Comparison of ENCODE assay signal across 22 mouse cellular contexts in the genomic region with DNA sequence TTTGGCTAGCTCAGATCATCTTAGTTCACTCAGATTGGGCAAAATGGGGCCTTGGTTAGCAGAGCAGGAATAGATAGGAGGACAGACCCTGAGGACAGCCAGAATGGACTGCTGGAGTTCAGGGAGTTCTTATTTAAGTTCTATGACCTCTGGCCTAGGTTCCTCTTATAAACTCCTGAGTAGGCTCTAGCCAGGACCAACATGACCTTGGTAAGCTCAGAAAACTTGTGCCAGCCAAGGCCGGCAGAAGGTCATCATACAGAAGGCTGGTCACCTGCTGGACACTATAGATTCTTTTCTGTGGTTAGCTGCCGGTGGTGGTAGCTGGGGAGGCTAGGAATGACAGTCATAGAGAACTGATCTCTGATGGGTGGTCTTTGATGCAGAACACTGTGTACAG. TPM values are rescaled to one million over a fixed set of nuclear protein-coding genes. Genes with fewer than 3 reads are reported as not detected.
DNase-seq lines count a peak whose midpoint lies in the region; ATAC-seq lines count a peak whose summit lies in the region.
"Had no signal": no experiment of that assay in that cellular context is flagged by ENCODE, and none has a peak within 500 bp of the region (broad histone marks: within the 10 kb centered on the region; RNA-seq: fewer than 3 reads in every experiment).

No protein-coding gene starts in this region.

- H3K4me1 ChIP-seq in heart, embryonic 12.5 days (replicated peaks) = peaks cover 23% of the 10 kb centered on the region
- H3K4me1 ChIP-seq in heart, embryonic 16.5 days (ENCODE audit: control insufficient read depth, insufficient read depth, low read length) = peaks cover 21% of the 10 kb centered on the region
- peaks cover 7% of the 10 kb centered on the region for H3K4me1 ChIP-seq in heart, embryonic 11.5 days (ENCODE audit: control insufficient read depth, insufficient read depth, low read length)
- H3K4me1 ChIP-seq: embryonic facial prominence, embryonic 15.5 days; forebrain, embryonic 10.5 days; hindbrain, embryonic 13.5 days; kidney, embryonic 15.5 days had no signal

- no peaks in the 10 kb centered on the region for H3K36me3 ChIP-seq in heart, embryonic 12.5 days
- peaks cover 4% of the 10 kb centered on the region; the same call in 1 of the 2 replicates for H3K36me3 ChIP-seq in heart, embryonic 16.5 days (ENCODE audit: control insufficient read depth, insufficient read depth)
- H3K36me3 ChIP-seq in heart, embryonic 11.5 days (ENCODE audit: control insufficient read depth, insufficient read depth, low read length) = no peaks in the 10 kb centered on the region
- H3K36me3 ChIP-seq: embryonic facial prominence, embryonic 15.5 days; kidney, embryonic 15.5 days had no signal

- WGBS in heart, embryonic 12.5 days = 78% methylated on average over 2 of the region's 2 CpGs
- 75% methylated on average over 2 of the region's 2 CpGs for WGBS in heart, embryonic 16.5 days
- 85% methylated on average over 2 of the region's 2 CpGs for WGBS in heart, embryonic 11.5 days (ENCODE audit: insufficient replicate concordance)

- DNase-seq in adrenal gland, postnatal 14 days = peak; percentile 28
- no peak for DNase-seq in adrenal gland, adult 8-10 months
- no peak for DNase-seq in heart, adult 9 months (ENCODE audit: low spot score in 2 of 2)
- DNase-seq in heart, postnatal 10 days = peak; percentile 36 to 49
- DNase-seq in layer of hippocampus, adult 18-20 months (ENCODE audit: low spot score in 2 of 2) = no peak
- DNase-seq: cerebellum, adult 11 months; cerebellum, adult 8-10 months; embryo, embryonic 11 days had no signal

- H3K4me2 ChIP-seq in heart, embryonic 12.5 days = peak overlapping the region; percentile 15; the same call in 1 of the 2 replicates
- peak overlapping the region; percentile 55 for H3K4me2 ChIP-seq in heart, embryonic 16.5 days (ENCODE audit: low read depth, low read length)
- no peak overlapping the region for H3K4me2 ChIP-seq in heart, embryonic 11.5 days
- H3K4me2 ChIP-seq: embryonic facial prominence, embryonic 15.5 days; hindbrain, embryonic 13.5 days; kidney, embryonic 15.5 days had no signal

- H3K9ac ChIP-seq in heart, embryonic 12.5 days = no peak overlapping the region
- H3K9ac ChIP-seq in heart, embryonic 16.5 days (ENCODE audit: low read length) = peak overlapping the region; percentile 57
- H3K9ac ChIP-seq in heart, embryonic 11.5 days (ENCODE audit: low read depth, low read length) = no peak overlapping the region
- H3K9ac ChIP-seq: embryonic facial prominence, embryonic 15.5 days; hindbrain, embryonic 13.5 days; kidney, embryonic 15.5 days had no signal

- H3K9me3 ChIP-seq in heart, embryonic 12.5 days (replicated peaks) = no peaks in the 10 kb centered on the region
- H3K9me3 ChIP-seq in heart, embryonic 16.5 days (replicated peaks; ENCODE audit: control insufficient read depth, low read length) = no peaks in the 10 kb centered on the region
- no peaks in the 10 kb centered on the region for H3K9me3 ChIP-seq in heart, embryonic 11.5 days (replicated peaks; ENCODE audit: control insufficient read depth, low read length)
- H3K9me3 ChIP-seq: embryonic facial prominence, embryonic 15.5 days; forebrain, embryonic 10.5 days; hindbrain, embryonic 13.5 days; kidney, embryonic 15.5 days had no signal

- intact Hi-C loops in heart, postnatal 10 days (cut with DNase I) = no loop called here

- no peak for ATAC-seq in heart, embryonic 12.5 days (ENCODE audit: insufficient number of reproducible peaks, low FRiP score)
- no peak for ATAC-seq in heart, embryonic 16.5 days (replicated peaks; ENCODE audit: extremely low read depth, insufficient read depth, low FRiP score)
- ATAC-seq in heart, embryonic 11.5 days (replicated peaks; ENCODE audit: insufficient number of reproducible peaks, low FRiP score, low TSS enrichment) = no peak
- ATAC-seq: activated CD4-positive, CD25-positive, alpha-beta regulatory T cell, adult 4 months; forebrain, embryonic 14.5 days; hindbrain, postnatal 0 days; Patski had no signal

- H3K27me3 ChIP-seq in heart, embryonic 12.5 days (replicated peaks) = no peaks in the 10 kb centered on the region
- H3K27me3 ChIP-seq in heart, embryonic 16.5 days (ENCODE audit: control insufficient read depth, insufficient read depth, low read length) = no peaks in the 10 kb centered on the region
- no peaks in the 10 kb centered on the region for H3K27me3 ChIP-seq in heart, embryonic 11.5 days (ENCODE audit: control insufficient read depth, insufficient read depth, low read length)
- H3K27me3 ChIP-seq: CH12.LX; embryonic facial prominence, embryonic 15.5 days; hindbrain, embryonic 13.5 days; kidney, embryonic 15.5 days; Patski had no signal

- H3K27ac ChIP-seq in heart, embryonic 12.5 days (ENCODE audit: poor library complexity, severe bottlenecking) = peak overlapping the region; percentile 22; the same call in 1 of the 2 replicates
- H3K27ac ChIP-seq in heart, embryonic 16.5 days (ENCODE audit: low read length) = peak overlapping the region; percentile 83
- no peak overlapping the region for H3K27ac ChIP-seq in heart, embryonic 11.5 days (ENCODE audit: low read depth, low read length)
- H3K27ac ChIP-seq: embryonic facial prominence, embryonic 15.5 days; hindbrain, embryonic 13.5 days; hindbrain, postnatal 0 days; kidney, embryonic 15.5 days had no signal

- H3K4me3 ChIP-seq in heart, embryonic 12.5 days = no peak overlapping the region
- H3K4me3 ChIP-seq in heart, embryonic 16.5 days (ENCODE audit: low read length) = peak overlapping the region; percentile 36
- no peak overlapping the region for H3K4me3 ChIP-seq in heart, embryonic 11.5 days (ENCODE audit: low read depth, low read length)
- H3K4me3 ChIP-seq: embryonic facial prominence, embryonic 15.5 days; erythroblast, embryonic 14.5 days; forebrain, embryonic 10.5 days; hindbrain, embryonic 13.5 days; kidney, embryonic 15.5 days had no signal

RNA-seq across cellular contexts. Expression of gene Perm1, which starts 0.5 kb away (rescaled TPM):
- total RNA-seq in adrenal gland, postnatal 14 days (2021) = 14.2 and 16.2 TPM in 2 replicates
- 1 to 10 TPM; 3.1 to 7.0 (median 5.3) TPM for total RNA-seq in adrenal gland, adult 8-10 months (2022)
- polyA plus RNA-seq in heart, embryonic 12.5 days (2016; fragmentation: Nextera tagmentation; extraction: Ambion mirVana) = 1.3 and 1.6 TPM in 2 replicates
- polyA plus RNA-seq in heart, embryonic 16.5 days (2015; fragmentation: Nextera tagmentation; extraction: Ambion mirVana) = 16.3 and 16.8 TPM in 2 replicates
- polyA plus RNA-seq in heart, embryonic 11.5 days (2014; fragmentation: Nextera tagmentation; extraction: Ambion mirVana) = 0.58 and 0.72 TPM in 2 replicates
- total RNA-seq in heart, postnatal 10 days (2021) = 100 to 1,000 TPM; 138 to 156 TPM
- under 1 TPM; 0.15 to 0.40 TPM for total RNA-seq in layer of hippocampus, adult 18-20 months (2021)
- total RNA-seq: hematopoietic stem cell, adult 5-6 weeks had no signal
- polyA plus RNA-seq: erythroblast, embryonic 14.5 days had no signal

RNA-seq across cellular contexts. Expression of gene AW011738, which starts 13.1 kb away (rescaled TPM):
- 3.9 and 4.7 TPM in 2 replicates for total RNA-seq in adrenal gland, postnatal 14 days (2021)
- 1 to 10 TPM; 3.0 to 6.5 (median 4.8) TPM for total RNA-seq in adrenal gland, adult 8-10 months (2022)
- polyA plus RNA-seq in heart, embryonic 12.5 days (2016; fragmentation: Nextera tagmentation; extraction: Ambion mirVana) = 3.4 and 4.3 TPM in 2 replicates
- 4.2 and 5.6 TPM in 2 replicates for polyA plus RNA-seq in heart, embryonic 16.5 days (2015; fragmentation: Nextera tagmentation; extraction: Ambion mirVana)
- polyA plus RNA-seq in heart, embryonic 11.5 days (2014; fragmentation: Nextera tagmentation; extraction: Ambion mirVana) = 0.70 and 1.0 TPM in 2 replicates
- total RNA-seq in heart, postnatal 10 days (2021) = 1 to 10 TPM; 6.1 to 8.2 TPM
- total RNA-seq in layer of hippocampus, adult 18-20 months (2021) = 1 to 10 TPM; 5.4 to 6.5 TPM

RNA-seq across cellular contexts. Expression of gene Isg15, which starts 15.6 kb away (rescaled TPM):
- 3.3 and 4.6 TPM in 2 replicates for total RNA-seq in adrenal gland, postnatal 14 days (2021)
- 1 to 10 TPM; 3.1 to 3.9 (median 3.6) TPM for total RNA-seq in adrenal gland, adult 8-10 months (2022)
- polyA plus RNA-seq in heart, embryonic 12.5 days (2016; fragmentation: Nextera tagmentation; extraction: Ambion mirVana) = 1.8 and 2.8 TPM in 2 replicates
- 5.0 and 9.1 TPM in 2 replicates for polyA plus RNA-seq in heart, embryonic 16.5 days (2015; fragmentation: Nextera tagmentation; extraction: Ambion mirVana)
- 0.29 and 0.41 TPM in 2 replicates for polyA plus RNA-seq in heart, embryonic 11.5 days (2014; fragmentation: Nextera tagmentation; extraction: Ambion mirVana)
- total RNA-seq in heart, postnatal 10 days (2021) = 1 to 10 TPM; 1.3 TPM
- under 1 TPM in 1 of 2 experiments, not detected in 1; 0.74 TPM for total RNA-seq in layer of hippocampus, adult 18-20 months (2021)

RNA-seq across cellular contexts. Expression of gene Plekhn1, which starts 18.5 kb away (rescaled TPM):
- 15.7 TPM in 2 replicates for total RNA-seq in adrenal gland, postnatal 14 days (2021)
- 10 to 100 TPM; 23.8 to 44.1 (median 32.9) TPM for total RNA-seq in adrenal gland, adult 8-10 months (2022)
- 18.0 and 18.2 TPM in 2 replicates for polyA plus RNA-seq in heart, embryonic 12.5 days (2016; fragmentation: Nextera tagmentation; extraction: Ambion mirVana)
- 13.8 and 17.5 TPM in 2 replicates for polyA plus RNA-seq in heart, embryonic 16.5 days (2015; fragmentation: Nextera tagmentation; extraction: Ambion mirVana)
- 8.7 and 12.2 TPM in 2 replicates for polyA plus RNA-seq in heart, embryonic 11.5 days (2014; fragmentation: Nextera tagmentation; extraction: Ambion mirVana)
- total RNA-seq in heart, postnatal 10 days (2021) = 1 to 10 TPM; 8.5 to 9.2 TPM
- 10 to 100 TPM; 37.5 to 38.8 TPM for total RNA-seq in layer of hippocampus, adult 18-20 months (2021)

RNA-seq across cellular contexts. Expression of gene Agrn, which starts 18.9 kb away (rescaled TPM):
- 59.4 and 60.9 TPM in 2 replicates for total RNA-seq in adrenal gland, postnatal 14 days (2021)
- total RNA-seq in adrenal gland, adult 8-10 months (2022) = 10 to 100 TPM; 29.7 to 54.3 (median 41.1) TPM
- 69.5 and 81.5 TPM in 2 replicates for polyA plus RNA-seq in heart, embryonic 12.5 days (2016; fragmentation: Nextera tagmentation; extraction: Ambion mirVana)
- 34.4 and 48.5 TPM in 2 replicates for polyA plus RNA-seq in heart, embryonic 16.5 days (2015; fragmentation: Nextera tagmentation; extraction: Ambion mirVana)
- polyA plus RNA-seq in heart, embryonic 11.5 days (2014; fragmentation: Nextera tagmentation; extraction: Ambion mirVana) = 36.7 and 44.8 TPM in 2 replicates
- total RNA-seq in heart, postnatal 10 days (2021) = 100 to 1,000 TPM in 1 of 2 experiments, 10 to 100 TPM in 1; 92.1 to 104 TPM
- total RNA-seq in layer of hippocampus, adult 18-20 months (2021) = 100 to 1,000 TPM; 118 to 120 TPM

Comparison
In these comparisons a context has a peak if more than half of its experiments do, and no peak if none do; other contexts are left out.
1. DNase-seq: peak in adrenal gland, postnatal 14 days (single experiment) and heart, postnatal 10 days (2 of 2); none in adrenal gland, adult 8-10 months (single experiment), heart, adult 9 months (0 of 2) and layer of hippocampus, adult 18-20 months (0 of 2).